Mouse (Mus musculus): ENCODE measurements around the gene Phf1.
"Not testable (repeated sequence)": the region's sequence is repeated elsewhere in the genome, so short reads cannot be mapped to it uniquely, and the experiment has no call there.

Phf1 gene

DNA sequence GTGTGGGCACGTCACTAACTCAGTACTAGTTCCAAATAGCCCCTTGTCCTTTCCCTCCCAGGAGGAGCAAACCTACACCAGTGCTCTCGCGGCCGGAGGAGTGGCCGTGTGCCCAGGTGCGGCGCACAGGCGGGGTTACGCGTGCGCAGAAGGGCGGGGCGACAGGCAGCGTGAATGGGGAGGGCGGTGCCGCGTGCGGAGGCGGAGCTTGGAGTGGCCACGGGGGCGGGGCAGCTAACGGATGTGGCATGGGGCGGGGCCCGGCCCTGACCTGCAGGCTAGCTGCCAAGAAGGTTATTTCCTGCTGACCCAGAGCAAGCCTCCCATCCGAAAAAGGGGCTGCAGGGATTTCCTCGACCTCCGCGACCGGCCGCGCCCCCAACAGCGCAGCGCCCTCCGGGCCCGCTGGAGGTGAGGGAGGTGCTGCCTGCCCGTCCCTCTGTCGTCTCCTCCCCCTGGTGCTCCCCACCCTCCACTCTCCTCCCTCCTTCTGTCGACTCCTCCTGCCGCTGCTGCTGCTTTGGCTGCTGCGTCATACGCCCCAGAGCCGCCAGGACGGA, at the start of gene Phf1:
Gene Phf1 (plus strand): TSS at position 214 of the 560 bp plus-strand sequence.
- peak; percentile 95 to 98 for DNase-seq

DNA sequence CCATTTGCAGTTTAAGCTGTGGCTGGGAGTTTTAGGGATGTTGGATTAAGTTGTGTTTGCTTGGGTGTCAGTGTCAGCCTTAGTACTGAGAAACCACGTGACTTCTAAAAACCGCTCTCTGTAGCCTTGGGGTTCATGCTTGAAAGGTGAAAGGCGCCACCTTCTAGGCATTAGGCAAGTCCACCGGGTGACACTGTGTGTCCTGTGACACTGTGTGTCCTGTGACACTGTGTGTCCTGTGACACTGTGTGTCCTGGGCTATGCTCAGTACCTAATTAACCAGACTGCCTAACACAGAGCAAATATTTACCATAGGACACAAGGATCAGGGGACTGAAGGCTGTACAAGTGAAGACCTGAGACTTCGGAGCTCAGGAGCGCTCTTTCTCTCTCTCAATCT, 49.3 kb upstream of the Phf1 start:
- no peak for DNase-seq

DNA sequence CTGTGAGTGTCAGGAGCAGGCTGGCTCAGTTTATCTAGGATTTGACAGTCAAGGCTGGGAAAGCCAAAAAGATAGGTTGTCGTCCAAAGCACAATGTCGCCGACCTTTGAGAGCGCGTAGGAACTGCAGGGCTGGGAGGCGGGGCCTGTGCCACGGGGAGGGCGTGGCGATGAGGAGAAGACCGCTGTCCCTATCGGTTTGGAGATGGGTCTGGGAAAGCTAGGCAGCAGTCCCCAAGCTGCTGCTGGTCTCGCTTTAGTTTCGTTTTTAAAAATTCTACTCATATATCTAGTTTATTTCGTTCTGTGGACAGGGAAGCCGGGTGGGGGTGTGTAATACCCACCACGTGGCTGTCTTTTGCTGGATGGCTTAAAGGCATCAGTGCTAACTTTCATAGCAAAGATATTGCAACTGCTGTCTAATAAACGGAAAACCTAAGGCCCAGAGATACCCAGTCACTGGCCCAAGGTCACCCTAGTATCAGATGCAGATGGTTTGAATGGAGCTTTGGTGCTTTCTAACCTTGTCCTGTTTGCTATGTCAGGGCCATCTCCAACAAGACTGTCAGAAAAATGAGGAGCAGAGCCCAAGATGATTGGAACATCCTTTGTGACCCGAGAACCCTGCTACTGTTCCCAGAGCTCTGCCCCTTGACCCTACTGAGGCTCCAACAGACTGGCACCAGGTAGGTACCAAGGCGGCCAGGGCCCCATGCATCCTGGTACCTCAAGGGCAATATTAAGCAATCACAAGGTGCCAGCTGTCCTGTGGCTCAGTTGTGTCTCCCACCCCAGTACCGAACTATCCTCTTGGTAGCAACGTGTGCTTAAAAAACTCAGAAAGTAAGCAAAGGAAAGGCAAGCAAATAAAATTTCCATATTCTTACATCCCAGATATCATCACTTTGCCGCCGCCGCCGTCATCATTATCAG, 47.6 kb upstream of the Phf1 start:
- DNase-seq: peak; percentile 79 to 83

DNA sequence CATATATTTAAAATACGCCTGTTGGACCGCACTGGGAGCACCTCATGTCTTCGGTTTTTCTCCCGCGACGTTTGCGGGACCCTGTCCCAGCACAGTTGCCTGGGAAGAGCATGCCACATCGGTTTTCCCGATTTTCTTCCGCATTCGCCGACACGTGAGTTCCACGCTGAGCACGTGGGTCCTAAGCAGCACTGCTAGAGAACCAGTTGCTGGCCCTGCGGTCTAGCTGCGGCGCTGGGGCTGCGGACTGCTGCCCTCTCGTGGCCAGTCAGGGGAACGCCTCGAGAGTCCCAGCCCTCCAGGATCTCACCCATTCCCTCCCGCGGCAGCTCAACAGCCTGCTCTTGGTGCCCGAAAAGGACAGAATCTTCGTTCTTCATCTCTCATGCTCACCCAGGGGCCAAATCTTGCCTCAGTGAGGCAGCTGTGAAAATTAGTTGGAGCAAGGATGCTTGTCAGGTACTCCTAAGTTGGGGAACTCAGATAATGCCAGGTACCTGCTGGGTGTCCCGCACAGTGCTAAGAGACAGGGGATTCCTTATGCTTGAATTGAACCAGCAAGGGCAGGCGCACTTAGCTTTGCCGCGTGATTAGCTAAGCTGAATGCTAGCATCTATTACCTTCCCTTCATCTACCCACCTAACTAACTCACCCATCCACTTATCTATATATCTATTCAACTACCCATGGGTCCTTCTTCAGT, 46.7 kb upstream of the Phf1 start:
- peak; percentile 87 for DNase-seq

GRCm38 (mm10) chr17:26887926-26888325, 44.9 kb upstream of the Phf1 start:
- no peak for DNase-seq

DNA sequence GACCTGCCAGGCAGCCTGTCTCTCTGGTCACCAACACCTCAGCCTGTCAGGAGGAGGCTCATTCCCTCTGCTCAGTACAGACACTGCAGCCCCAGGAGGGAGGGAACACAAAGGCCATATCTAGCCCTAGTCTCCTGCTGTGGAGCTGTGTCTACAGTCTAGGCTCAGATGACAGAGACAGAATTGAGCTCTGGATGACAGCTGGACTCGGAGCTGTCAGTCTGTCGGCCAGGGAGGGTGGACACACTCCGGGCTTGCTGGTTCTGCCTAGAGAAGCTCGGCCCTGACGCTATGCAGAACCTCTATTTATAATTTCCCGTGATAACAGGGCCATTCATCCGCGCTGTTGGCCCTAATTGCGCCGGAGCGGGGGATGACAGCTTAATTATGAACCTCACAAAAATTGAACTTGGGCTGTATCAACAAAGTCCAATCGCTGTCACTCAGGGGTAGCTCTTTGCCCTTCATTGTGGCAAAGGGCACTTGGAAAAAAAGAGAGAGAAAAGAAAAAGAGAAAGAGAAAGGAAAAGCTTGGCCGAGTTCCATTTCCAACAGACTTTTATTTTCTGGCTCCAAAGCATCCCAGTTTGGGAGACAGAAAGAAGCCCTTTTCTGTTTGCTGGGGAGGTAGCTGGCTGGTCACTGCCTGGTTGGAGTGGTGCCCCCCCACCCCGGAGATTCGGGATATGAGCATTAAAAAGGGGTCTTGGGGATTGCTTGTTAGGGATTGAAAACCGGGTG, 40.0 kb upstream of the Phf1 start:
- DNase-seq: peak in 1 of 2 experiments; percentile 18

DNA sequence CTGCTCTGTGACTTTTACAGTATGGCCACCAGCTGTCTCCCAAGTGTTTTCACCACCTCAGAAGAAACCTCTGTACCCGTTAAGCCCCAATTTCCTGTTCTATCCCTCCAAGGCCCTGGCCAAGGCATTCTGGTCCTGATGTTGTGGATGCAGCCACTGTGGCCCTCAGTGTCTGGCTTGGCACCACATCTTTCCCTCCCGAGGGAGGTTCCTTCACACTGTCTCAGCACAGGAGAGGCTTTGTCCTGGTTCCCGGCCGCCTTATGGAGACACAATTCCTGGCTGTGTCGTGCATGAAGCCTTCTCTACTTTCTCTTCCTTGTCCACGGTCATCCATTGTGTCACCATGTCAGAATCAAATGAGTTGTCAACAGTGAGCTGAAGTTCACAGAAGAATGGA, 39.4 kb upstream of the Phf1 start:
- no peak for DNase-seq

- no peak for DNase-seq
These were observed 38.5 kb upstream of the Phf1 start for GRCm38 (mm10) chr17:26894342-26894741.

DNA sequence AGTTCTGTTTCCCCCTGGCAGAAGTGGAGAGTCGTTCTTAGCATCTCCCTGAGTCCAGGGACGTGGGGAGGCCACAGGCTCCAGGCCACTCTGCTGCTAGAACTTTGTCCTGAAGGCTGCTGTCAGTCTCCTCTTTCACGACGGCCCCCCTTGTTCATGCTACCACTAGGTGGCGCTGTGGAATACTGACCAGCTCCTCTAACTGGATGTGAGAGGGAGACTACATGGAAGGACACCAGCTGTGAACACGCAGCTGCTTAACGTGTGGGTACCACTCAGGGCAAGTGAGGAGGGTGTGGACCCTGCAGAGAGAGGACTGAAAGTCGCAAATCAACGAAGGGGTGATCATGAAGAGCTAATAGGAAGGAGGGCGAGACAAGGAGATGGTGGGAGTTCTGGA, 37.3 kb upstream of the Phf1 start:
- DNase-seq: peak; percentile 78 to 79

- DNase-seq: no peak
These were observed 31.9 kb upstream of the Phf1 start for GRCm38 (mm10) chr17:26900916-26901315.

GRCm38 (mm10) chr17:26904320-26904719, 28.5 kb upstream of the Phf1 start:
- DNase-seq: no peak

DNA sequence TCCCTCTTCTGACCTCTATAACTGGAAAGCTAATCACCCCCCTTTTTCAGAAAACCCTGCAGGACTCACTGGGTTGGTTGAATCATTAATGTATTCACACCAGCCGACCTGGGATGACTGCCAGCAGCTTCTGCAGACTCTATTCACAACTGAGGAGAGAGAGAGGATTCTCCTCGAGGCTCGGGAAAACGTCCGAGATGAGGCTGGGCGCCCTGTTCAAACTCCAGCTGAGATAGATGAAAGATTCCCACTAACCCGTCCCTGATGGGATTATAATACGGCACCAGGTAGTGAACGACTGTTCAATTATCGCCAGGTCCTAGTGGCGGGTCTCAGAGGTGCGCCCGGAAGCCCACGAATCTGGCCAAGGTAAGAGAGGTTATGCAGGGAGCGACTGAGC, 25.3 kb upstream of the Phf1 start:
- not testable (repeated sequence) for DNase-seq

DNA sequence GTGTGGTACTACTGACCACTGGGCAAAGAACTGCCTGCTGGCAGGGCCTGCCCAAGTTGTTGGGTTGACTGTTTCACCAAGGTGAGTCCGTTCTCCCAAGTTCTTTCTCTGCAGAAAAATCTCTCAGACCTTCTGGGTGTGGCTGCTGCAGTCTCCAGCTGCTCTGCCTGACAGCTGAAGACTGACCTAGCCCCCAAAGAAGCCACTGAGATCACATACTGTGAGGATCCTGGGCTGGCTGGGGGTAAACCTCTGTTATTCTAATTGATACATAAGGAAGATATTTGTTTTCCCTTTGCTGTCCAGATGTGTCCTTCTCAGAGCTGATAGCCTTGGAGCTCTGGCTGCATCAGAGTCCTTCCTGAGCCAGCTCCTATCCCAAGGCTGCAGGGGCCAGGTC, 17.6 kb upstream of the Phf1 start:
- DNase-seq: no peak

DNA sequence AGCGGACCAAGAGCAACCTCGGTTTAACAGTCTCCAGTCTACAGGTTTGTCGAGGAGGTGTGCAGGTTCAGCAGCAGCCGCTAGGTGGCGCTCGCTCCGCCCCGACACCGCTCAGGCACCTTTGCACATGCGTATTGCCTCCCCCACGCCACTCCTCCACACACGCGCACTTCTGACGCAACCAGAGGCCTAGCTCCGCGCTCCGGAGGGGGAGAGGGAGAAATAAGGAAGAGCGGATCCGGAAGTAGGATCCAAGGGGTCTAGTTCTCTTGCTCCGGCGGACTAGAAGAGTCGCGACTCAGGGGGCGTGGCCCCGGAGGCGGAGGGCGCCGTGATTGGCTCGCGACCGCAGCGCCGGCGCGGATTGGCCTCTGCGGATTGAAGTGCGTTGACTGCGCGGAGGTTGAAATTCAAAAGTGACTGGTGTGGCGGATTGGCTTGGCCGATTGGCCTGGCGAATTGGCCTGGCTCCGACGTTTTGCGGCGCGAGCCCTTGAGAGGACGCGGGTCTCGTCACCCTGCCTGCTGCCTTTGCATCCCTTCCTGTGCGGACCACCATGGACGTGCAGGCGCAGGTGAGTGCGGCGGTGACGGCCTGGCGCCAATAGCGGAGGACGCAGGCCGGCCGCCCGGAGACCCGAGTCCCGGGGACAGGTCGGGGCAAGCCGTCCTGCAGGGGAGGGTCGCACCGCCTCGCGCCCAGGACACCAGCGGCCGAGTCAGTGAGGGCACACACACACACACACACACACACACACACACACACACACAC, 16.0 kb upstream of the Phf1 start, which contains the start of gene Kifc5b:
Gene Kifc5b (plus strand): TSS at position 381 of the 772 bp plus-strand sequence.
- DNase-seq: peak; percentile 99

- DNase-seq: not testable (repeated sequence)
These were observed 15.3 kb upstream of the Phf1 start for GRCm38 (mm10) chr17:26917560-26917959.

- no peak for DNase-seq
These were observed 14.5 kb upstream of the Phf1 start for GRCm38 (mm10) chr17:26918343-26918742.

DNA sequence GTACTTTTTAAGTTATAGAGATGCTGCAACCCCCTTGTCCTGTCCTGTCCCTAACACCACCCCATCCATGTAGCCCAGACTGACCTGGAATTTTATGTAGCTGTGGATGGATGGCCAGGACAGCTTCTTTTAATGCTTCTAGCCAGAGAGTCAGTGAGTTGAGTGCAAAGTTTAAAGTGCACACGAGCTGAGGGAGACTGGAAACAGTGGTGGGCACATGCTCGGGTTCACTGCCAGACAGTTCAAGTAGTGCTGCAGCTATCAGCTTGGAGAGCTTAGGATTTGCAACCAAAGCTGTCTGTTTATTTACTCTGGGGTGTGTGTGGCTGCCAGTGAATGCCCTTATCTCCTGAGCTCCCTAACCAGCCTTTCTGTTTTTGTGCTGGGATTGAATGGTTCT, 13.3 kb upstream of the Phf1 start:
- DNase-seq: not testable (repeated sequence)

GRCm38 (mm10) chr17:26922368-26922767, 10.5 kb upstream of the Phf1 start:
- not testable (repeated sequence) for DNase-seq

DNA sequence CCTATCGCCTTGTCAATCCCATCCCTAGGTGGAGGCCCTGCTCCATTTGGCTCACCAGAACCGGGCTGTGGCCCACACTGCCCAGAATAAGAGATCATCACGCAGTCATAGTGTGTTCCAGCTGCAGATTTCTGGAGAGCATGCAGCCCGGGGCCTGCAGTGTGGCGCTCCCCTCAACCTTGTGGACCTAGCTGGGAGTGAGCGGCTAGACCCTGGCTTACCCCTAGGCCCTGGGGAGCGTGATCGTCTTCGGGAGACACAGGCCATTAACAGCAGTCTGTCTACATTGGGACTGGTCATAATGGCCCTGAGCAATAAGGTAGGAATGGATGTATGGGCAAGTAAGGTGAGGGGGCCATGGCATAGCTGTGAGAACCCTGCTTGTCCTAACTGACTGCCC, 7.4 kb upstream of the Phf1 start:
- not testable (repeated sequence) for DNase-seq

DNA sequence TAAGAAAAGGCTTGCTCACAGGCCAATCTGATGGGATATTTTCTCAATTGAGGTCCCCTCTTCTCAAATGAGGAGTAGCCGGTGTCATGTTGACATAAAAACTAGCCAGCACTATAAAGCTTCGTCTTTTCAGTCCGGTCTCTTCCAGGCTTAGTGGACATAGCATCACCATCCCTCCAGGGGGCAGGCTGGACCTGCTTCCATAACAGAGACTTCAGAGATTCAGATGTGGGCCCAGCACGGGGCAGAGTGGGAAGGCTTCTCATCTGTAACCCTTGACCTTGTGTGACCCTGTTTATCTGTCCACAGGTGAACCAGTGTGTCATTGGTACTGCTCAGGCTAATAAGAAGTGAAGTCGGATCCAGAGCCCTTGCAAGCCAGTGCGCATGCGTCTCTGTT, 1.1 kb upstream of the Phf1 start:
- peak; percentile 28 to 39 for DNase-seq

DNA sequence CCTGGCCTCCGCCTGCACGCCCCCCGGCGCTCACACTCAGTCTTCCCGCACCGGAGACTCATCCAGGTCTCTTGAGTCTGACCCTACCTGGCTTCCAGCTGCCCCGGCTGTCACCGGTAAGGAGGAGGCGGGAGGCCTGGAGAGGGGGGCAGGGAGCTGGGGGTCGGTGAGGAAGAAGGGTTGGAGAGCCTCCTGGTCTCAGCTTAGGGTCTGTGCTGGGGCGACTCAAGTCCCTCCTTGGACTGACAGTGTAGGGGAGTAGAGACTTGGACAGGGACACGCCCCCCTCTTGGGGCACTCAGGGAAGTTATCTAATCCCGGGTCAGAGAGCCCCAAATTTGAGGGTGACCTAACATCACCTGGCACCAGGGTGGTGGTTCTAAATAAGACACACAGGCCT, 567 bp downstream of the Phf1 start:
- DNase-seq: no peak
